Mouse (Mus musculus): Measurements from ENCODE around the gene Slc2a8. TPM values are rescaled to one million over a fixed set of nuclear protein-coding genes. Genes with fewer than 3 reads are reported as not detected.

Gene Slc2a8
- polyA plus RNA-seq, 1 experiment: 6.7 TPM

GRCm38 (mm10) chr2:32924306-32924844, 57.5 kb downstream of the Slc2a8 start:
- no peak for TF ChIP-seq CTCF (IDR thresholded peaks at IDR 0.05; ENCODE audit: control insufficient read depth, insufficient read depth, low read length)
- TF ChIP-seq POLR2A (IDR thresholded peaks at IDR 0.05; ENCODE audit: borderline replicate concordance, control insufficient read depth, low read depth, low read length): no peak
- 80% methylated on average over 10 of the region's 10 CpGs for WGBS
- H3K4me1 ChIP-seq (ENCODE audit: control insufficient read depth, insufficient read depth, low read length): no peaks in the 10 kb centered on the region
- no peak overlapping the region for H3K27ac ChIP-seq (ENCODE audit: control insufficient read depth, insufficient read depth, low read depth, low read length, poor library complexity)
- H3K4me3 ChIP-seq (replicated peaks; ENCODE audit: control insufficient read depth, low read depth, low read length): no peak overlapping the region

GRCm38 (mm10) chr2:32923551-32924250, 58.2 kb downstream of the Slc2a8 start:
- Histone ChIP-seq H3K4me1 (ENCODE audit: control insufficient read depth, insufficient read depth, low read length) (no peaks in the 10 kb centered on the region), H3K27ac (ENCODE audit: control insufficient read depth, insufficient read depth, low read depth, low read length, poor library complexity) (no peak overlapping the region), H3K4me3 (replicated peaks; ENCODE audit: control insufficient read depth, low read depth, low read length) (no peak overlapping the region)
- TF ChIP-seq POLR2A (IDR thresholded peaks at IDR 0.05; ENCODE audit: borderline replicate concordance, control insufficient read depth, low read depth, low read length) (no peak), CTCF (IDR thresholded peaks at IDR 0.05; ENCODE audit: control insufficient read depth, insufficient read depth, low read length) (no peak)
- WGBS: 88% methylated on average over 24 of the region's 24 CpGs

Other genes with a start within 250 kb of the Slc2a8 start
- gene 6330409D20Rik, start 241.1 kb downstream of the Slc2a8 start, polyA plus RNA-seq (2011; ENCODE audit: insufficient read depth, insufficient read length, low replicate concordance, missing spikeins): not detected in 2 replicates
- 9.2 and 13.6 TPM in 2 replicates for gene Tor2a, start 224.8 kb downstream of the Slc2a8 start, polyA plus RNA-seq (2011; ENCODE audit: insufficient read depth, insufficient read length, low replicate concordance, missing spikeins)
- gene Ttc16, start 206.4 kb downstream of the Slc2a8 start, polyA plus RNA-seq (2011; ENCODE audit: insufficient read depth, insufficient read length, low replicate concordance, missing spikeins): 1.1 and 1.5 TPM in 2 replicates
- 1.7 and 2.7 TPM in 2 replicates for gene Ptrh1, start 206.3 kb downstream of the Slc2a8 start, polyA plus RNA-seq (2011; ENCODE audit: insufficient read depth, insufficient read length, low replicate concordance, missing spikeins)
- not detected in 2 replicates for gene Cfap157, start 197.7 kb downstream of the Slc2a8 start, polyA plus RNA-seq (2011; ENCODE audit: insufficient read depth, insufficient read length, low replicate concordance, missing spikeins)
- gene Stxbp1, start 134.8 kb downstream of the Slc2a8 start, polyA plus RNA-seq (2011; ENCODE audit: insufficient read depth, insufficient read length, low replicate concordance, missing spikeins): 2.5 and 3.2 TPM in 2 replicates
- 2.1 and 9.9 TPM in 2 replicates for gene Fam129b, start 106.0 kb downstream of the Slc2a8 start, polyA plus RNA-seq (2011; ENCODE audit: insufficient read depth, insufficient read length, low replicate concordance, missing spikeins)
- gene Rpl12, start 20.5 kb downstream of the Slc2a8 start, polyA plus RNA-seq (2011; ENCODE audit: insufficient read depth, insufficient read length, low replicate concordance, missing spikeins): 32.7 and 113 TPM in 2 replicates
- gene Lrsam1, start 20.5 kb downstream of the Slc2a8 start, polyA plus RNA-seq (2011; ENCODE audit: insufficient read depth, insufficient read length, low replicate concordance, missing spikeins): 2.3 and 4.1 TPM in 2 replicates
- gene Garnl3, start 149.6 kb upstream of the Slc2a8 start, polyA plus RNA-seq (2011; ENCODE audit: insufficient read depth, insufficient read length, low replicate concordance, missing spikeins): 0.34 and 0.67 TPM in 2 replicates
- gene Angptl2, start 234.0 kb upstream of the Slc2a8 start, polyA plus RNA-seq (2011; ENCODE audit: insufficient read depth, insufficient read length, low replicate concordance, missing spikeins): 0.97 and 6.8 TPM in 2 replicates

All from bone marrow, adult 2 months (tissue).